In genomic region chr1:80021866-80022265, GRCm38 (mm10) we compare ENCODE assay signal across 24 mouse cellular contexts.
DNase-seq lines count a peak whose midpoint lies in the region; ATAC-seq lines count a peak whose summit lies in the region.
"Had no signal": no experiment of that assay in that cellular context is flagged by ENCODE, and none has a peak within 500 bp of the region (broad histone marks: within the 10 kb centered on the region; RNA-seq: fewer than 3 reads in every experiment).

No protein-coding gene starts in this region.

- H3K36me3 ChIP-seq in hindbrain, embryonic 15.5 days: no peaks in the 10 kb centered on the region
- H3K36me3 ChIP-seq in hindbrain, embryonic 14.5 days (replicated peaks; ENCODE audit: control insufficient read depth, insufficient read depth): no peaks in the 10 kb centered on the region
- no peaks in the 10 kb centered on the region for H3K36me3 ChIP-seq in midbrain, embryonic 11.5 days (ENCODE audit: control insufficient read depth, insufficient read depth, low read length)
- H3K36me3 ChIP-seq in midbrain, embryonic 14.5 days (ENCODE audit: control insufficient read depth, insufficient read depth, low read length): no peaks in the 10 kb centered on the region
- H3K36me3 ChIP-seq in neural tube, embryonic 15.5 days: no peaks in the 10 kb centered on the region
- H3K36me3 ChIP-seq: embryonic facial prominence, embryonic 10.5 days; embryonic facial prominence, embryonic 13.5 days; forebrain, embryonic 10.5 days; heart, embryonic 10.5 days; heart, embryonic 13.5 days had no signal

- 39% methylated on average over 3 of the region's 3 CpGs for WGBS in hindbrain, embryonic 15.5 days
- WGBS in hindbrain, embryonic 14.5 days: 44% methylated on average over 3 of the region's 3 CpGs
- WGBS in midbrain, embryonic 11.5 days: 63% methylated on average over 3 of the region's 3 CpGs
- WGBS in midbrain, embryonic 14.5 days: 49% methylated on average over 3 of the region's 3 CpGs
- WGBS in neural tube, embryonic 15.5 days: 44% methylated on average over 3 of the region's 3 CpGs

- no peak for DNase-seq in hindbrain, embryonic 14.5 days (ENCODE audit: low spot score)
- DNase-seq in midbrain, embryonic 11.5 days (ENCODE audit: low spot score, missing footprints): peak; percentile 72
- no peak for DNase-seq in midbrain, embryonic 14.5 days
- no peak for DNase-seq in neural tube, embryonic 10.5 days (ENCODE audit: extremely low spot score, low spot score)
- DNase-seq: adrenal gland, adult 2 months; adrenal gland, postnatal 14 days; cerebellum, adult 11-12 months; cerebellum, adult 8-10 months; cerebellum, postnatal 10 days; cerebellum, postnatal 36 days; embryo, embryonic 11 days; gastrocnemius, postnatal 25 days; heart, adult 2 months had no signal

- no peak overlapping the region for H3K27ac ChIP-seq in hindbrain, embryonic 15.5 days (replicated peaks)
- no peak overlapping the region for H3K27ac ChIP-seq in hindbrain, embryonic 14.5 days
- no peak overlapping the region for H3K27ac ChIP-seq in midbrain, embryonic 11.5 days (ENCODE audit: low read depth, low read length)
- H3K27ac ChIP-seq in midbrain, embryonic 14.5 days (replicated peaks; ENCODE audit: low read depth, low read length): no peak overlapping the region
- no peak overlapping the region for H3K27ac ChIP-seq in neural tube, embryonic 15.5 days (replicated peaks)
- H3K27ac ChIP-seq: embryonic facial prominence, embryonic 10.5 days; embryonic facial prominence, embryonic 13.5 days; forebrain, embryonic 10.5 days; heart, adult 2 months; heart, embryonic 10.5 days; heart, embryonic 13.5 days had no signal

- 0 out of 2 replicates have a peak, but pooled peaks cover 3% of the 10 kb centered on the region for H3K4me1 ChIP-seq in hindbrain, embryonic 15.5 days (replicated peaks)
- H3K4me1 ChIP-seq in hindbrain, embryonic 14.5 days (replicated peaks; ENCODE audit: control insufficient read depth, insufficient read depth, low read length): no peaks in the 10 kb centered on the region
- H3K4me1 ChIP-seq in midbrain, embryonic 11.5 days (ENCODE audit: control insufficient read depth, insufficient read depth, low read length): no peaks in the 10 kb centered on the region
- no peaks in the 10 kb centered on the region for H3K4me1 ChIP-seq in midbrain, embryonic 14.5 days (ENCODE audit: control insufficient read depth, insufficient read depth, low read length)
- H3K4me1 ChIP-seq in neural tube, embryonic 15.5 days: peaks cover 4% of the 10 kb centered on the region; the same call in 1 of the 2 replicates
- H3K4me1 ChIP-seq: embryonic facial prominence, embryonic 10.5 days; forebrain, embryonic 10.5 days had no signal

- no peak overlapping the region for H3K4me3 ChIP-seq in hindbrain, embryonic 15.5 days
- H3K4me3 ChIP-seq in hindbrain, embryonic 14.5 days (replicated peaks; ENCODE audit: low read length): no peak overlapping the region
- no peak overlapping the region for H3K4me3 ChIP-seq in midbrain, embryonic 11.5 days (ENCODE audit: low read depth, low read length)
- no peak overlapping the region for H3K4me3 ChIP-seq in midbrain, embryonic 14.5 days (replicated peaks; ENCODE audit: low read depth, low read length)
- no peak overlapping the region for H3K4me3 ChIP-seq in neural tube, embryonic 15.5 days (replicated peaks)
- H3K4me3 ChIP-seq: embryonic facial prominence, embryonic 10.5 days; embryonic facial prominence, embryonic 13.5 days; erythroblast, embryonic 14.5 days; forebrain, embryonic 10.5 days; heart, adult 2 months; heart, embryonic 10.5 days; heart, embryonic 13.5 days had no signal

- no peak overlapping the region for H3K4me2 ChIP-seq in hindbrain, embryonic 15.5 days
- no peak overlapping the region for H3K4me2 ChIP-seq in hindbrain, embryonic 14.5 days (replicated peaks)
- no peak overlapping the region for H3K4me2 ChIP-seq in midbrain, embryonic 11.5 days
- no peak overlapping the region for H3K4me2 ChIP-seq in midbrain, embryonic 14.5 days (ENCODE audit: low read length)
- H3K4me2 ChIP-seq in neural tube, embryonic 15.5 days: no peak overlapping the region
- H3K4me2 ChIP-seq: embryonic facial prominence, embryonic 13.5 days; heart, embryonic 13.5 days had no signal

- H3K9ac ChIP-seq in hindbrain, embryonic 15.5 days: no peak overlapping the region
- H3K9ac ChIP-seq in hindbrain, embryonic 14.5 days: no peak overlapping the region
- H3K9ac ChIP-seq in midbrain, embryonic 11.5 days (ENCODE audit: low read length): no peak overlapping the region
- H3K9ac ChIP-seq in midbrain, embryonic 14.5 days (replicated peaks; ENCODE audit: low read length): no peak overlapping the region
- no peak overlapping the region for H3K9ac ChIP-seq in neural tube, embryonic 15.5 days (replicated peaks)
- H3K9ac ChIP-seq: embryonic facial prominence, embryonic 13.5 days; heart, embryonic 13.5 days had no signal

- H3K9me3 ChIP-seq in hindbrain, embryonic 15.5 days: no peaks in the 10 kb centered on the region
- H3K9me3 ChIP-seq in hindbrain, embryonic 14.5 days (ENCODE audit: control insufficient read depth, low read length): no peaks in the 10 kb centered on the region
- no peaks in the 10 kb centered on the region for H3K9me3 ChIP-seq in midbrain, embryonic 11.5 days (ENCODE audit: control insufficient read depth, low read length)
- H3K9me3 ChIP-seq in midbrain, embryonic 14.5 days (ENCODE audit: control insufficient read depth, low read length): no peaks in the 10 kb centered on the region
- no peaks in the 10 kb centered on the region for H3K9me3 ChIP-seq in neural tube, embryonic 15.5 days (replicated peaks)
- H3K9me3 ChIP-seq: embryonic facial prominence, embryonic 10.5 days; embryonic facial prominence, embryonic 13.5 days; forebrain, embryonic 10.5 days; heart, embryonic 10.5 days; heart, embryonic 13.5 days had no signal

- no peaks in the 10 kb centered on the region for H3K27me3 ChIP-seq in hindbrain, embryonic 15.5 days
- no peaks in the 10 kb centered on the region for H3K27me3 ChIP-seq in hindbrain, embryonic 14.5 days (ENCODE audit: control insufficient read depth, insufficient read depth, low read length)
- no peaks in the 10 kb centered on the region for H3K27me3 ChIP-seq in midbrain, embryonic 11.5 days (ENCODE audit: control insufficient read depth, insufficient read depth, low read length)
- no peaks in the 10 kb centered on the region for H3K27me3 ChIP-seq in midbrain, embryonic 14.5 days (ENCODE audit: control insufficient read depth, insufficient read depth, low read length)
- H3K27me3 ChIP-seq in neural tube, embryonic 15.5 days (replicated peaks): no peaks in the 10 kb centered on the region
- H3K27me3 ChIP-seq: embryonic facial prominence, embryonic 13.5 days; heart, embryonic 13.5 days had no signal

- ATAC-seq in hindbrain, embryonic 15.5 days (ENCODE audit: low FRiP score, low read depth): 0 out of 2 replicates have a peak, but pooled peaks have one; percentile 48
- no peak for ATAC-seq in hindbrain, embryonic 14.5 days (ENCODE audit: low FRiP score)
- no peak for ATAC-seq in midbrain, embryonic 11.5 days (ENCODE audit: low FRiP score)
- no peak for ATAC-seq in midbrain, embryonic 14.5 days (ENCODE audit: low FRiP score, low TSS enrichment)
- ATAC-seq in neural tube, embryonic 15.5 days (ENCODE audit: low FRiP score): peak; percentile 65
- ATAC-seq: CD4-positive, CD25-positive, alpha-beta regulatory T cell, adult 4 months; forebrain, embryonic 14.5 days; intestine, postnatal 0 days had no signal

Comparison
In these comparisons a context has a peak if more than half of its experiments do, and no peak if none do; other contexts are left out.
1. ATAC-seq: peak in hindbrain, embryonic 15.5 days (single experiment) and neural tube, embryonic 15.5 days (single experiment); none in hindbrain, embryonic 14.5 days (single experiment), midbrain, embryonic 11.5 days (single experiment) and midbrain, embryonic 14.5 days (single experiment).